ENCODE assay signal across 12 mouse cellular contexts in genomic region chr16:57543243-57543642, GRCm38 (mm10).
"Had no signal": no experiment of that assay in that cellular context is flagged by ENCODE, and none has a peak within 500 bp of the region (broad histone marks: within the 10 kb centered on the region; RNA-seq: fewer than 3 reads in every experiment).

No protein-coding gene starts in this region.

- DNase-seq: kidney, adult 11 months; kidney, adult 9 months; kidney, postnatal 36 days; lung, embryonic 14.5 days; thymus, postnatal 14 days had no signal

- ATAC-seq: midbrain, embryonic 13.5 days had no signal

- H3K4me1 ChIP-seq: liver, embryonic 15.5 days; midbrain, embryonic 13.5 days had no signal

- H3K27ac ChIP-seq: kidney, postnatal 0 days; limb, embryonic 10.5 days; liver, embryonic 15.5 days; midbrain, embryonic 13.5 days; neural tube, embryonic 15.5 days; stomach, postnatal 0 days had no signal

- H3K36me3 ChIP-seq: limb, embryonic 10.5 days; liver, embryonic 15.5 days; midbrain, embryonic 13.5 days; neural tube, embryonic 15.5 days had no signal

- H3K9ac ChIP-seq: liver, embryonic 15.5 days; lung, embryonic 14.5 days; midbrain, embryonic 13.5 days; neural tube, embryonic 15.5 days had no signal

- H3K9me3 ChIP-seq: limb, embryonic 10.5 days; liver, embryonic 15.5 days; midbrain, embryonic 13.5 days; neural tube, embryonic 15.5 days had no signal

- H3K4me3 ChIP-seq: limb, embryonic 10.5 days; liver, embryonic 15.5 days; midbrain, embryonic 13.5 days; neural tube, embryonic 15.5 days had no signal

- H3K4me2 ChIP-seq: liver, embryonic 11.5 days; liver, embryonic 15.5 days; lung, embryonic 14.5 days; midbrain, embryonic 13.5 days; neural tube, embryonic 15.5 days had no signal
